Mouse (Mus musculus): ENCODE measurements around the gene Wdr93.

DNA sequence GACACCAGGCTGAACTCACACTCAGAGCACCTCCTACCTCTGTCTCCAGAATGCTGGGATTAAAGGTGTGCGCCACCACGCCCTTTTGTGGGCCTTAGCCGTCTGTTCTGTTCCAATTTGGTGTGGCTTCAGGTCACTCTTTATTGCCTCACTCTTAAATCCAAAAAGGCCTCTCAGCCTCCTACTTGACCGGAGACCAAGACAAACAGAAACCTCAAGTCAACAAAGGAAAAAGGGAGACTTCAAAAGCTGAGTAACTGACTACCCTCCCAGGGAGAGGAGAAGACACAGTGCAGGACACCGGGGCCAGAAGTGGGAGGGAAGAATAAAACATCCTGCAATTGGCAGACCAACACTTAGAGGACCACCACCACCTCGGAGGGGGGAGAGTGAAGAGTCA is 88.2 kb downstream of the Wdr93 start:
- TF ChIP-seq CTCF (IDR thresholded peaks at IDR 0.05; ENCODE audit: extremely low read depth, insufficient read length, insufficient replicate concordance, low read depth, low read length) = no peak
- no peak for TF ChIP-seq POLR2A (IDR thresholded peaks at IDR 0.05; ENCODE audit: low read depth, low read length)
